Mouse (Mus musculus) thymus, postnatal 0 days (tissue): Measurements from ENCODE around the gene Bag5. TPM values are rescaled to one million over a fixed set of nuclear protein-coding genes. Genes with fewer than 3 reads are reported as not detected.

Source experiments
- DNase-seq: peaks from one replicate; pipeline ENCODE4 v3.0.0-alpha.2; 2015; ENCODE audit warnings: low spot score
- polyA plus RNA-seq: library from polyadenylated mRNA; unstranded; fragments of >200 nt; fragmentation: Nextera tagmentation; extraction: Ambion mirVana; gene quantifications from 2 replicates; pipeline ENCODE4 v1.2.1, GENCODE M21; 2015

Bag5 gene
- polyA plus RNA-seq: 50.7 and 54.1 TPM in 2 replicates

DNA sequence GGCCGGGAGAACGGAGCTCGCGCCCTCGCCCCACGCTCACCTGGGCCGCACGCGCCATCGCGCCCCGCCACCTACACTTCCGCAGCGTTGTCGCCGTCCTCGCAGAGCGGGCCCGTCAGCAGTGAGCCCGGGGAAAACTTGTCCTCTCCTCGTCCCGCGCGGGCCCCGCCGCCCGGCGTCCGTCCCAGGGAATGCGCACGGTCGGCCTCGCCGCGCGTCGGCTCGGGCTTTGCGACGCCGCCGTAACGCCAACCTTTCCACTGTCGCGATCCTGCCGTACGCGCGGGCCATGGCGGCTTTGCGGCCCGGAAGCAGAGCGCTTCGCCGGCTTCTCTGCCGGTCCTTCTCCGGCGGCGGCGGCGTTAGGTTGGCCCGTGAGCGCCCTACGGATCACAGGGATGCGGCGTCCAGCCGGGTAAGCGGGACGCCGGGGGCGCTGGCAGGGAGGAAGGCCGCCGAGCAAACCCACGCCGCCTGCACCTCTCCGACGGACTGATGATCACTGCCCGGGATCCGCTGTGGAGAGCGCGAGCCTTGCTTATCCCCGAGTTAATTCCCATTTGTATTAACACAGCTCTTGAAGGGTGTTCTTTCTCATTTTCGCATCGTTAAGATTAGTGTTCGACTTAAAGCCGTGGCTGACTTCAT lies at the start of gene Bag5, which contains the start of gene Apopt1:
TSS of gene Bag5 (minus strand) at position 254 of the 648 bp plus-strand sequence.
TSS of gene Apopt1 (plus strand) at position 258 of the 648 bp plus-strand sequence.
- DNase-seq: peak; percentile 98

DNA sequence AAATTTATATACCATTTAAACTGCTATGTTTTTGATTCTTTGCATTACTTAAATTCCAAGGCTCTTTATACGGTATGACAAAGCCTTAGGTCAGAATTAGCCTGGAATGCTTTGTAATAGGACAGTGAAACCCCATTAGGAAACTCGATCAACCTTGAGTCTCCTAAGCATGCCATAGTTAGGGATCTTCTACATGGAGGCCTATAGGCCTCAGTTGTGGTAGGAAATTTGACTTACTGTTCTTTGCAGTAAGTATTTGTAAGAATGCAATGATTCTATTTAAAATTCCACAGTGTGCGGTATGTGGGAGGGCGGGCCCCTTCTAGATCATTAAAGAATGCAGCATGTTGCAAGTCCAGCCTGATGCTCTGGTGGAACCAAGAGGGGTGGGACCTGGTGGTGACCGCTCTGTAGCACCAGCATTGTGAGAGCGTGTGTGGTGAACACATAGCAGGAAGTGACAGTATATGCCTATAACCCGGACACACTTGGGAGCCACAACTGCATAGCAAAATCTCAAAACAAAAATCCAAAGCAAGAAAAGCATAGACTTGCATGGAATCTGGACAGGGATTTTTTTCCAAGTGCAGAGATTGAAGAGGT lies 47.4 kb upstream of the Bag5 start:
- DNase-seq: no peak

DNA sequence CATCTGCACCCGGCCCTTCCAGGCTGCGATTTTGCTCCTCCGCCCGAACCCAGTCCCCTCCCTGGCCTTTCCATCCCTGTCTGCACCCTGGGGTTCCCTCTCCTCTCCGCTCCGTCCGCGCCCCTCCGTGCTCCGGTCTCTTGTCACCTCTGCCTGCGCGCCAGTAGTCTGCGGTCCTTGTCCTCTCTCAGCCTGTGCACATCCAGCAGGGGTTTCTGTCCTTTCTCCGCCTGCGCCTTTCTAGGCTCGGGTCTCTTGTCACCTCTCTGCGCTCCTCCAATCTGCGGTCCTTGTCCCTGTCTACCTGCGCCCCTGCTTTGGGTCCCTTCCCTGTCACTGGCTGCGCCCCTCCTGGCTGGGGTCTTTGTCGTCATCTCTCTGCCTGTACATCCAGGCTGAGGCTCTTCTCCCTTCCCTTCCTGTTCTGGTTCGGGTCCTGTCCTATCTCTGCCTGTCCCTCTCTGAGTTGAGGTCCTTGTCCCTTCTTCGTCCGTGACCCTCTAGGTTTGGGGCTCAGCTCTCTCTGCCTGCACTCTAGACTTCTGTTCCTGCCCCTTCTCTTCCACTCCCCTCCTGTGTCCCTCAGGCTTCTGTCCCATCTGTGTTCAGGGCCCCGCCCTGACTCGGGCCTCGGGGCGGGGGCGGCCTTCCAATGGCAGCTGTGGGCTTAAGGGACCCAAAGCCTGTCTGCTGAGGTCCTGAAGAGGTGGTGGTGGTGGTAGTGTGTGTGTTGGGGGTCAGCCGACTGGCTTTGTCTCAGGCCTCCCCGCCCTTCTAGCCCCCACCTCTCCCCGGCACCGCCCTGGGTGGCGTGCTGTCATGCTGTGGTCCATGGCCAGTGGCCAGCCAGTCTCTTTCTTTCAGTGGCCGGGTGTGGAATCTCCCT lies 46.4 kb upstream of the Bag5 start:
- peak; percentile 50 for DNase-seq

DNA sequence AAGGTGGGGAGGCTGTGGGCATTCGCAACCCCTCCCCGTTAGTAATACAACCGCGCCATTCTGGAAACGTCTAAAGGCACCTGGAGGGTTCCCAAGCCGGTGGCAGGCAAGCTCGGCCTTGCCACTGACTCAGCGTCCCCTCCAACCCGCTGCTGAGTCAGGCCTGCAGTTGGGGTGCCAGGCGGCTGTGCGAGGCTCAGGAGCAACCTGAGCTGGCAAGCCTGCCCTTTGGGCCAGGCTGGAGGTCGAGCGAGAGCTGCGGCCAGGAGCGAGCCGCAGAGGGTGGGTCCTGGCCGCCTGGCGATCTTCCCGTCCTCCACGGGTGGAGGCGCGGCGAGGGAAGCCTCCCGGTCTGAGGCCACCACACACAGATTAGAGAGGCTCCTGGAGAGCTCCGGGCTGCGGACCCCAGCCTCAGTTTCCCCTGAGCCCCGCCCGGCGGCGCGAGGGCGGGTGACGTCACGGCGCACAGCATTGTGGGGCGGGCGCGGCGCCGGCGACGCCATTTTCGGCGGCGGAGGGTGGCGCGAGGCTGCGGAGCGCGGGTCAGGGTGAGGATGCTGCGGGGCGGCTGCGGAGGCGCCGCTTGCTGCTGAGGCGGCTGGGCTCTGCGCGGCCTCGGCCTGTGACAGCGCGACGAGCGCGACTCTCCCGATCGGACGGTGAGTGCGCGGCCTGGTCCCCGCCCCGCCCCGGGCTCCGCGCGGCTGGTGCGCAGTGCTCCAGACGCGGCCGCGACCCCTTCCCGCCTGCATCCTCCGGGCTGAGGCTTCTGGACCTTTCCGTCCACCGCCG lies 45.5 kb upstream of the Bag5 start, which contains the start of gene Klc1:
TSS of gene Klc1 (plus strand) at position 469 of the 795 bp plus-strand sequence.
- DNase-seq: peak; percentile 78

DNA sequence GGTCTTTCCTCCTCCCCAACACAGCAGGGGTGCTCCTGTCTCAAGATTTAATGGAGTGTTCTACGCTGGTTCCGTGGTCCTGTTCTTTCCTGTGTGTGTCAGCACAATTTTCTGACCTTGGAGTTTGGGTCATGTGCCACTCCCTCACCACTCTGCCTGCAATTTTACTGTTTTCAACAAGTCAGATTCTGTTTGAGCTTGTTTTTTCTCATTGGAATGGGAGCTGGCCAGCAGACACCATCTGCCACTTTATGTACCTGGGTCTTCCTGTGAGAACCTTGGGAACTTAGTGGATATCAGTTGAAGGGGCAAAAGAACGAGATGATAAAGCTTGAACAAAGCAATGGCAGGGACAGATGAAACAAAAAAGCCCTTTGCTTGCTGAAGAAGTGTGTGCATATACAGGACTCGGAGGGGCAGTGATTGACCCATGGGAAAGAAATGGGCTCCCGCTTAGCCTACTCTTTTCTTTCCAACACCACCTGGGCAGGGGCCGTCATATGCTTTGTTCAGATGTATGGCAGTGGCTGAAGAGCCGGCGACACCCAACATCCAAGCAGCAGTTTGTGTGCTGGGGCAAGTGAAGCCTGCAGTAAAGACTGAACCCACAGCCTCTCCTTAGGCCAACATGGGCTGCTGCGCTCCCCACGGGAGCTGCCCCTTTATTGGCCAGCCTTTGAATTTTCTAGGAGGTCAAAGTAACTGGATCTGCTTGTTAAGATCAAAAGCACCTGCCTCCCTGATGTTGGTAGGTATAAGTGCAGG lies 44.7 kb upstream of the Bag5 start:
- DNase-seq: peak; percentile 6

DNA sequence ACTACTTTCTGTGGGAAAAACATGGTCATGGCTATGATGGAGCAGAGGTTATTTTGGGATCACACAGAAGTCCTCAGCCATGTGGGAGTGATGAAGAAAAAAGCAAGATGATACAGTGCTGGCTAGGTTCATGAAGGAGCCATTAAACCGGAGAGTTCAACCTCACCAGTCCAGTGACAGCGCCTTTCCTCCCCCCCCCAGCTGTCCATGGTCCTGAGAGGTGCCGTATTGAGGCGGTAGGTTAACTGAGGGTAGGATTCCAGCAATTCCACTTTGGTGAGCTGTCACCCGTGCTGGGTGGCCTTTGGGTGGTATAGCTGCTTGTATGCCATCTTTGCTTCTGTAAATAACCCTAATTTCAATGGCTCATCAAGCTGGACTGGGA lies 43.6 kb upstream of the Bag5 start:
- no peak for DNase-seq

DNA sequence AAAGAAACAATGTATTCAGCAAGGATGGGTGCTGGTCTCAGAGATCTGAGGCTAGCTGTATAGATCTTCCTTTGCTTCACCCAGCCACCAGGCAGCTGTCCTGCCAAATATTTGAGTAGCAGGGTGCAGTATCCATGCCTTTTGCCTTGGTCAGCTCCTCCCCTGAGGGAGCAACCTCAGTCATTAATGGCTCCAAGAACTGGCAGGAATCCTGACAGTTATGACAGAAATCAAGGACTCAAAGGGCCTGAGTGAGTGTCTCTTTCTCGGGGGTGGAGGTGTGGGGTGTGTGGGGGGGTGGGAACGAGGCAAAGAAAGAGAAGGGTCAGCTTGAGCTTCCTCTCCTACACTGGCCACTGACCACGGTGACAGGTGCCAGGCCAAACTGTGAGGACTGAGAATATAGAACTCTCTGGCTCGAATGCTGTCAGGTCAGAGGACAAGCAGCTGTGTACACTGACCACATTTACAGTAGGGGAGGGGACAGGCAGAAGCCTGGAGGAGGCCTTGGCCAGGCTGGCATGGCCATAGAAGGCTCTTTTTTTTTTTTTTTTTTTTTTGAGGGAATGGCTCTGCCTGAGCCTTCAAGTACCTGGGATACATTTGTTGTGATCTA lies 43.1 kb upstream of the Bag5 start:
- no peak for DNase-seq

DNA sequence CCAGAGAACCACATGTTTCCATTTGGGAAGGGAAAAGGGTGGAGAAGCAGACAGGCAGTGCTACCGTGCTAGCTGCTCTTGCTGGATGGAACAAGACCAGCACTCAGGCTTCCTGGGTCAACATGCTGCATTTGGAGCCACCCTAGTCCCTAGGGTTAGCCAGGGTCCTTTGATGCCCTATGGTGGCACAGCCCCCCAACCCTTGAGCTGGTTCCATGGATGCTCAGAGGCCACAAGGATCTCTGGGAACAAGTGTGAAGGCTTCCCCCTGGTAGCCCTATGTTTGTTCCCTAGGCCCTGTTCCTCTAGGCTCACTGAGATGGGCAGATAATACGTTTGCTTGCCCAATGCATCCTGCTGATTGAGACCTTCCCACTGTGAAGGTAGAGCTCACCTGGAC lies 42.2 kb upstream of the Bag5 start:
- DNase-seq: no peak

DNA sequence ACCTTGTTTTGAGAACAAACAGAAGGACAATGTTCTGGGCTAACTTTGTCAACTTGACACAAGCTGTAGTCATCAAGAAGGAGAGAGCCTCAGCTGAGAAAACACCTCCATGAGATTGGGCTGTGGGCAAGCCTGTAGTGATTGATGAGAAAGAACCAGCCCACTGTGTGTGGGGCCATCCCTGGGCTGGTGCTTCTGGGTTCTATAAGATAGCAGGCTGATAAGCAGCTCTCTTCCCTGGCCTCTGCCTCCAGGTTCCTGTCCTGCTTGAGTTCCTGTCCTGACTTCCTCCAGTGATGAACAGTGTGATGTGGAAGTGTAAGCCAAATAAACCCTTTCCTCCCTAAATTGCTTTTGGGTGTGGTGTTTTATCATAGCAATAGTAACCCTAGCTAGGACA lies 41.7 kb upstream of the Bag5 start:
- DNase-seq: no peak

DNA sequence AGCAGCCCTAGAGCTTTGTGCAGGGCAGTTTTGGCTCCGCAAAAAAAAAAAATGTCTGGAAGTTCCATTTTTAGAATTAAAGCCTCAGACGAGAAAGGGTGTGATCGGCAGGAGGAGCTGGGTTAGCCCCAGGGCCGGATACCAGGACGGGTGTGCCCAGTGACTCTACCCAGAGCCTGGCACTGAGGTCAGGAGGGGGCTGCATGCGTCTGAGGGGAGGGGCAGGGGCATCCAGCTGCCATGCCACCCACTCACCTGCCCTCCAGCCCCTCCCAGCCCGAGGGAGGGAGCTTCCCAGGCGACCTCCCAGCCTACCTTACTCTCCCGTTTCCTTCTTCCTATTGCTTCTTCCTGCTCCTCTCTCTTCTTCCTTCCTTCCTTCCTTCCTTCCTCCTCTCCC lies 40.3 kb upstream of the Bag5 start:
- DNase-seq: no peak

DNA sequence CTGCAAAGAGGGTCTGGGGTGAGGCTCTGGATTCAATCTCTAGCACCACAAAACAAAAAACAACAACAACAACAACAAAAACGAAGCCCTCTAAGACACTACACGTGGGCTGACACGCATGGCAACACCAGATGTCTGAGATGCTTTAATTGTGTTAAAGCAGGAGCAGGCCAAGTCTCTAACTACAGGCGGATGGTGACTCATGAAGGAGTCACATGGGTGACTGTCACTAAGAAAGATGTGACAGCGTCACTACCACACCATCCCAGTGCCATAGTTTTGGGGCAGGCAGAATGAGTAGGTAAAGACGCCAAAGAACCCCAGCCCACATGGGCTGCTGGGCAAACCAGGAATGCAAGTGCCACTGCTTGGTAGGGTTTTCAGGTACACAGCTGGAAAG lies 39.4 kb upstream of the Bag5 start:
- DNase-seq: no peak

DNA sequence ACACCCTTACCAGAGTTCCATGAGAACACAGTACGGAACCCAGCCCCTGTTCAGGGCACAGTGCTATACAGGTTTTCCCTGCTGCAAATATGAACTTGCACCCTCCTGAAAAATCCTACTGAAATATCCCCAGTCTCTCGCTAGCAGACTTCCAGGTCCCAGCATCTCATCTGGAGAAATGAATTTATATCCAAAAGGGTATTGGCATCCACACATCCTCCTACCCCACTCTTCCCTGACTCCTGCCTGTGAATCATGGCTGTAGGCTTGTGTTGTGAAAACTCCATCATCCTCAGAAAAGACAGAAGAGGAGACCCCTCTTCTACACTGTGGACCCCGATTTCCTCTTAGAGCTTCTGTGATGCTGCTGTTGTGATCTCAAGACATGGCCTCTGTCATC lies 37.7 kb upstream of the Bag5 start:
- DNase-seq: no peak

DNA sequence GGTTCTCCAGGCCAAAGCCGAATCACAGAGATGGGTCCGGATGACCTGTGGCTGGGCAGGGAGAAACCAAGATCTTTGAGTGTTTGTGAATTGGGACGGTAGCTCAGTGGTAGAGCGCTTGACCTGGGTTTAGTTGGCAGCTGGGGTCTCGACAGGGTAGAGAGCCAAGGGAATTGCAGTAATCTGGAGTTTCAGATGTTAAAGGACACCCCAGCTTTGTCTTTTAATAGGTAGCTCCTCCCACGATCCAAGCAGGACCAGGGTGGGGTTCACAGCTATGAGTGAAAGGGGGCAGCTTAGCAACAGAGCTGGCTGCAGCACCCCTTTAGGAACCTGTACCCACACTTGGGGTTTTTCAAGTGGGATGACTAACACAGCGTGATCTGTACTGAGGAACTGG lies 34.4 kb upstream of the Bag5 start:
- DNase-seq: no peak

DNA sequence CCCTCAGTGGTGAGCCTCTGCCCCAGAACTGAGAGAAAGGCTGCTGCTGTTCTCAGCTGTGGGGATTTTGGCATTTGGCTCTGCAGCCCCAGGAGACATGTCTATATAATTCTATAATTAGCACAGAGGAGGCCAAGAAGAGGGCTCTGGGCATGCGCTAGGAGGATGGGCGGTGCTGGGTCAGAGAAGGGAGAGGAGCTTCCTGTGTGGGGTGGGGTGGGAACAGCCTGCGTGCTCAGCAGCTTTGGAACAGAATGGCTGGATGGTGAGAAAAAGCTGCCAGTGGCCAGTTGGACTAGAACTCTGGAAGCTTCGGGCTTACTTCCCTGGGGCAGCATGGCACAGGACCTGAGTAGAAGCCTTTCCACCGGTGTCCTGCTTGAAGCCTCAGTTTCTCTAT lies 33.0 kb upstream of the Bag5 start:
- DNase-seq: peak; percentile 58

DNA sequence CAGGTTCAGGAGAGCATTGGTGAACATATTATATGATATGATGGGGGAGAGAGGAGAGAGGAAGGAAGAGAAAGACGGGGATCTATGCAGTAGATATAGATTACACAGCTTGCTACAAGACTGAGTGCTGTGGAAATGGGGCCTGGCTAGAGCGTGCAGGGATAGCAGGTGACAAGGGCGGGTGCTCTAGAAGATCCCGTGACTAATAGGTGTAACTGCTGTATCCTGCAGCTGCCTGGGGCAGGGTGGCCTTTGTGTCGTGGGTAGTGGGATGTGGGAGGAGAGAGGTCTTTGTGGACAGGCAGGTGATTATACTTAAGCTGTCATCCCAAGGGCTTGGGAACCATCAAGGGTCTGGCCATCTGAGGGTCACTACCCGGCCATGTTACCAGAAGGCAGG lies 32.2 kb upstream of the Bag5 start:
- no peak for DNase-seq

DNA sequence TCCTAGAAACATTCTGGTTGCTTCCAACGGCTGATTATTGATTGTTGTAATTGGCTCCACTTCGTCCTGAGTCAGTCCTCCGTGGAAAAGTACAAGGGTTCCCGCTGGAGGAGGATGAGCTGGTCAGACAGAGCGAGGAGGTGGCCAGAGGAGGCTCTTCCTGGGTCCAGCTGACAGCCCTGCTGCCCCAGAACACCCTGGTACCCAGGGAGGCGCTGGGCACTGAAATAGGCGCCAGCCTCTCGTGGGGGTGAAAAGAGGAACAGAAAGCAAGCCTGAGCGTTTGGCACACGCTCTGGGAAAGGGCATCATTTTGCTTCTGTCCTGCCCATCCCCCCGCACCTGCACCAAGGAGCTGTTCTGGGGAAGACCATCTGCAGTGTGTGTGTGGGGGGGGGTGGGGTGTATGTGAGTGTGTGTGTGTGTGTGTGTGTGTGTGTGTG lies 30.9 kb upstream of the Bag5 start:
- DNase-seq: peak; percentile 22

DNA sequence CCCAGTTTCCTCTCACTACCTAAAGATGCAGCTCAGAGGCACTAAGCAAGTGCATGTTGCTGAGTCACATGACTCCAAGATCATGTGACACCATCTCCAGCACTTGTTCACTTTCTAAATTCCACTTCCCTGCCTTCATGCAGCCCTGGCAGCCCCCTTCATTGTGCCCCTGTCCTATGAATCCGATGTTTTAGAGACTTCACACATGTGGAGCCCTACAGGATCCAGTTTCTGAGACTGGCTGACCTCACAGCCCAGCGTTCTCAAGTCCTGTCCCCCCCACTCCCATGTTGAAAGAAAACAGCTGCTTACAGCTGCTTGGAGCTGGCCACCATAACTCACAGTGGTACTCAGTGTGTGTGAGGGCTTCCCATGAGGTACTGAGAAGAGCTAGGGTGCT lies 30.4 kb upstream of the Bag5 start:
- DNase-seq: no peak

DNA sequence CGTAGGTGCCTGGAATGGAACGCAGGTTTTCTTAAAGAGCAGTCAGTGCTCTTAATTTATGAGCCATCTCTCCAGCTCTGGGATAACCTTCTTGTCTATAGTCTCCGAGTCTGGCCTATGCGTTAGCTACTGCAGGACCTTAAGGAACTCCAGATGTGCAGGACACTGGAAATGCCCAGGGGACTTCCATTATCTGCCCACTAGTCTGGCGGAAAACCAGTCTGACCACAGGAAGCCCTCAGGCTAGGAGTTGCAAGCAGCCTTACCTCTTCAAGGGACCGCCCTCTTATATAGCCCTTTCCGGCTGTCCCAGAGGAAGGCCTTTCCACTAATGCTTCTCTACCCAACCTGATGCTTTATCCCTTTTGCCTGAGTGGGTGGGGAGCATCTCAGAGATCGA lies 28.3 kb upstream of the Bag5 start:
- DNase-seq: no peak

DNA sequence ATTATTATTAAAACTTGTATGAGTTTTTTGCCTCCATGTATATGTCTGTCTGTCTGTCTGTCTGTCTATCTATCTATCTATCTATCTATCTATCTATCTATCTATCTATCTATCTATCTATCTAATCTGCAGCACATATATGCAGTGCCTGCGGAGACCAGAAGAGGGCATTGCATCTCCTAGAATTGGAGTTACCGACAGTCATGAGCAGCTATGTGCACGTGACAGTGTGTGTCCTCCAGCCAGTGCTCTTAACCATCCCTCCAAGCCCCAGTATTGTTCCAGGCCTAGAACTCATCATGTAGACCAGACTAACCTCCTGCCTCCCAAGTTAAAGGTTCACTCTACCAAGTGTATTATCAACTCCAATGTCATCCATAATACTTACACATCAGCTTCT lies 25.7 kb upstream of the Bag5 start:
- peak; percentile 46 for DNase-seq

DNA sequence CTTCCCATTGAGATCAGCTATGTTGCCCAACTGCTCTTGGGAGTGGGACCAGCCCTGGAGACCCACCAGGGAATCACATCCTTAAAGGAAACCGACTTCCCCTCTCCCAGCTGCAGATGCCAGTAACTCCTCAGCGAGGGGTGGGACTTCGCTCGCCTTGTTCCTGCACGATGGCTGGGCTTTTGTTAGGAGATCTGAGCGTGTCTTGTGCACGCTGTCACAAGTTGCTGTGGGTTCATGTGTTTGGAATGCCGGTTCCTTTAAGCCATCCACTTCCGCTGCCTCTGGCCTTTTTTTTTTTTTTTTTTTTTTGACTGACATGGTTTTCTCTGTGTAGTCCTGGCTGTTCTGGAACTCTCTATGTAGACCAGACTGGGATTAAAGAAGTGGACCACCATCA lies 24.3 kb upstream of the Bag5 start:
- DNase-seq: no peak
